Mouse (Mus musculus): ENCODE results near the gene Sys1. TPM values are rescaled to one million over a fixed set of nuclear protein-coding genes. Genes with fewer than 3 reads are reported as not detected.
A peak's percentile ranks its signal among the peaks of the same experiment; 100 is the strongest.

Gene Sys1
- polyA plus RNA-seq, 1 experiment = not detected

GRCm38 (mm10) chr2:164513389-164513788, 56.6 kb downstream of the Sys1 start:
- Histone ChIP-seq H3K27ac (ENCODE audit: insufficient read depth, low read depth, low read length) (no peak overlapping the region), H3K4me1 (ENCODE audit: control insufficient read depth, insufficient read depth, low read length) (no peaks in the 10 kb centered on the region), H3K4me3 (ENCODE audit: insufficient read depth, low read depth, low read length) (no peak overlapping the region)
- TF ChIP-seq POLR2A (IDR thresholded peaks at IDR 0.05; ENCODE audit: insufficient read depth, low read depth, low read length) (no peak), CTCF (IDR thresholded peaks at IDR 0.05; ENCODE audit: insufficient read depth, low read depth, low read length) (no peak)
- WGBS = 64% methylated on average over 8 of the region's 8 CpGs

- Histone ChIP-seq H3K4me1 (ENCODE audit: control insufficient read depth, insufficient read depth, low read length) (no peaks in the 10 kb centered on the region), H3K4me3 (ENCODE audit: insufficient read depth, low read depth, low read length) (no peak overlapping the region), H3K27ac (ENCODE audit: insufficient read depth, low read depth, low read length) (no peak overlapping the region)
- WGBS = 90% methylated on average over 3 of the region's 3 CpGs
- TF ChIP-seq POLR2A (IDR thresholded peaks at IDR 0.05; ENCODE audit: insufficient read depth, low read depth, low read length) = no peak
- no peak for TF ChIP-seq CTCF (IDR thresholded peaks at IDR 0.05; ENCODE audit: insufficient read depth, low read depth, low read length)
These were observed 58.2 kb downstream of the Sys1 start for GRCm38 (mm10) chr2:164514916-164515315.

- no peaks in the 10 kb centered on the region; the same call in 1 of the 2 replicates for H3K4me1 ChIP-seq (ENCODE audit: control insufficient read depth, insufficient read depth, low read length)
- no peak overlapping the region for H3K4me3 ChIP-seq (ENCODE audit: insufficient read depth, low read depth, low read length)
- TF ChIP-seq POLR2A (IDR thresholded peaks at IDR 0.05; ENCODE audit: insufficient read depth, low read depth, low read length) (no peak), CTCF (IDR thresholded peaks at IDR 0.05; ENCODE audit: insufficient read depth, low read depth, low read length) (no peak)
- WGBS = 67% methylated on average over 9 of the region's 9 CpGs
- peak overlapping the region; percentile 42; the same call in 1 of the 2 replicates for H3K27ac ChIP-seq (ENCODE audit: insufficient read depth, low read depth, low read length)
These were observed 59.1 kb downstream of the Sys1 start for GRCm38 (mm10) chr2:164515897-164516296.

- Histone ChIP-seq H3K27ac (ENCODE audit: insufficient read depth, low read depth, low read length) (peak overlapping the region; percentile 42; the same call in 1 of the 2 replicates), H3K4me1 (ENCODE audit: control insufficient read depth, insufficient read depth, low read length) (no peaks in the 10 kb centered on the region; the same call in 1 of the 2 replicates), H3K4me3 (ENCODE audit: insufficient read depth, low read depth, low read length) (no peak overlapping the region)
- TF ChIP-seq CTCF (IDR thresholded peaks at IDR 0.05; ENCODE audit: insufficient read depth, low read depth, low read length) (no peak), POLR2A (IDR thresholded peaks at IDR 0.05; ENCODE audit: insufficient read depth, low read depth, low read length) (no peak)
- 81% methylated on average over 11 of the region's 11 CpGs for WGBS
These were observed 59.8 kb downstream of the Sys1 start for GRCm38 (mm10) chr2:164516592-164516991.

GRCm38 (mm10) chr2:164517485-164518221, 60.9 kb downstream of the Sys1 start:
- WGBS = 35% methylated on average over 10 of the region's 10 CpGs
- peaks cover 3% of the 10 kb centered on the region for H3K4me1 ChIP-seq (ENCODE audit: control insufficient read depth, insufficient read depth, low read length)

GRCm38 (mm10) chr2:164518266-164519170, 61.8 kb downstream of the Sys1 start:
- 44% methylated on average over 11 of the region's 11 CpGs for whole genome bisulfite sequencing

More at GRCm38 (mm10) chr2:164517485-164518221, 60.9 kb downstream of the Sys1 start:
- Histone ChIP-seq H3K4me3 (ENCODE audit: insufficient read depth, low read depth, low read length) (no peak overlapping the region), H3K27ac (ENCODE audit: insufficient read depth, low read depth, low read length) (no peak overlapping the region)
- no peak for TF ChIP-seq POLR2A (IDR thresholded peaks at IDR 0.05; ENCODE audit: insufficient read depth, low read depth, low read length)
- TF ChIP-seq CTCF (IDR thresholded peaks at IDR 0.05; ENCODE audit: insufficient read depth, low read depth, low read length) = peak; percentile 74

GRCm38 (mm10) chr2:164519171-164519526, 62.4 kb downstream of the Sys1 start:
- no peak overlapping the region for H3K27ac ChIP-seq (ENCODE audit: insufficient read depth, low read depth, low read length)
- H3K4me1 ChIP-seq (ENCODE audit: control insufficient read depth, insufficient read depth, low read length) = peaks cover 3% of the 10 kb centered on the region
- no peak overlapping the region for H3K4me3 ChIP-seq (ENCODE audit: insufficient read depth, low read depth, low read length)
- TF ChIP-seq CTCF (IDR thresholded peaks at IDR 0.05; ENCODE audit: insufficient read depth, low read depth, low read length) = no peak
- no peak for TF ChIP-seq POLR2A (IDR thresholded peaks at IDR 0.05; ENCODE audit: insufficient read depth, low read depth, low read length)
- 77% methylated on average over 6 of the region's 6 CpGs for WGBS

More at GRCm38 (mm10) chr2:164518266-164519170, 61.8 kb downstream of the Sys1 start:
- Histone ChIP-seq H3K27ac (ENCODE audit: insufficient read depth, low read depth, low read length) (no peak overlapping the region), H3K4me3 (ENCODE audit: insufficient read depth, low read depth, low read length) (no peak overlapping the region), H3K4me1 (ENCODE audit: control insufficient read depth, insufficient read depth, low read length) (peaks cover 3% of the 10 kb centered on the region)
- TF ChIP-seq CTCF (IDR thresholded peaks at IDR 0.05; ENCODE audit: insufficient read depth, low read depth, low read length) (no peak), POLR2A (IDR thresholded peaks at IDR 0.05; ENCODE audit: insufficient read depth, low read depth, low read length) (no peak)

GRCm38 (mm10) chr2:164520782-164521181, 64.0 kb downstream of the Sys1 start:
- H3K4me1 ChIP-seq (ENCODE audit: control insufficient read depth, insufficient read depth, low read length) = peaks cover 3% of the 10 kb centered on the region
- H3K27ac ChIP-seq (ENCODE audit: insufficient read depth, low read depth, low read length) = no peak overlapping the region
- TF ChIP-seq CTCF (IDR thresholded peaks at IDR 0.05; ENCODE audit: insufficient read depth, low read depth, low read length) = 0 out of 2 replicates have a peak, but pooled peaks have one; percentile 20
- TF ChIP-seq POLR2A (IDR thresholded peaks at IDR 0.05; ENCODE audit: insufficient read depth, low read depth, low read length) = no peak
- 26% methylated on average over 3 of the region's 3 CpGs for WGBS
- H3K4me3 ChIP-seq (ENCODE audit: insufficient read depth, low read depth, low read length) = no peak overlapping the region

- 6% methylated on average over 11 of the region's 11 CpGs for WGBS
- Histone ChIP-seq H3K4me3 (ENCODE audit: insufficient read depth, low read depth, low read length) (no peak overlapping the region), H3K4me1 (ENCODE audit: control insufficient read depth, insufficient read depth, low read length) (peaks cover 3% of the 10 kb centered on the region), H3K27ac (ENCODE audit: insufficient read depth, low read depth, low read length) (no peak overlapping the region)
- no peak for TF ChIP-seq CTCF (IDR thresholded peaks at IDR 0.05; ENCODE audit: insufficient read depth, low read depth, low read length)
- TF ChIP-seq POLR2A (IDR thresholded peaks at IDR 0.05; ENCODE audit: insufficient read depth, low read depth, low read length) = no peak
These were observed 65.1 kb downstream of the Sys1 start for GRCm38 (mm10) chr2:164521841-164522240.

All from olfactory bulb, adult 2 months (tissue).